ENCODE assay signal across 25 mouse cellular contexts in the genomic region with DNA sequence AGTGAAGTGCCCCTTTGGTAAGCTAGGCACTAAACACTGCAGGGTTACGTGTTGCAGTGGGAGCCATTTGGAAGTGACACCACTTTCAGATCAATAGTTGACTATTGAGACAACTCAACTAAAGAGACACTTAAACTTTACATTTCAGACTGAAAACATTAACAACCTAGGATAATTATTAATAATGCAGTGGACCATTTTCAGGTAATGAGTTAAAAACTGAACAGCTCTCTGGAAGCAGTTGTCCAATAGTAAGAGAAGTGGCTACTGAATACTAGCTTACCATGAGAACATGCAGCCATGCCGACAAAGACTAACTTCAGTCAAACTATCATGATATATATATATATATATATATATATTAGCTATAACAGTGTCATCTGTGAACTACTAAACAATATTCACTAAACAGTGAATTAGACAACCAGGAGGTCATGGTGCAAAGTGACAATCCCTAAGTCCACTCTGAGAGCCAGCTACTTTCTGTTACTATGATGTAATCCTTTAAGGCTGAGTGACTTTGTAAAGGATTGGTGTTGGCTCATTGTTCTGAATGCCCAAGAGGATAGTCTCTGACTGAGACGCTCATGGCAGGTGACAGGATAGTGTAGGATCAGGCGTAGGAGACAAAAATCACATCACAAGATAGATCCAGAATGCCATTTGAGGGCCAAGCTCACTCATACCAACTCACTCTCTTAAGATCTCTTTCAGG. TPM values are rescaled to one million over a fixed set of nuclear protein-coding genes. Genes with fewer than 3 reads are reported as not detected.
DNase-seq lines count a peak whose midpoint lies in the region; ATAC-seq lines count a peak whose summit lies in the region.
"Had no signal": no experiment of that assay in that cellular context is flagged by ENCODE, and none has a peak within 500 bp of the region (broad histone marks: within the 10 kb centered on the region; RNA-seq: fewer than 3 reads in every experiment).

No protein-coding gene starts in this region.

- 86% methylated on average over 4 of the region's 4 CpGs for WGBS in heart, embryonic 10.5 days
- WGBS in kidney, embryonic 14.5 days, result 89% methylated on average over 4 of the region's 4 CpGs
- WGBS in kidney, embryonic 15.5 days, result 83% methylated on average over 4 of the region's 4 CpGs

- H3K4me2 ChIP-seq in kidney, embryonic 14.5 days (replicated peaks; ENCODE audit: low read depth, low read length), result no peak overlapping the region
- H3K4me2 ChIP-seq in kidney, embryonic 15.5 days, result no peak overlapping the region
- H3K4me2 ChIP-seq: forebrain, embryonic 13.5 days; heart, embryonic 12.5 days; heart, embryonic 15.5 days; hindbrain, embryonic 13.5 days had no signal

- H3K9ac ChIP-seq in kidney, embryonic 14.5 days (ENCODE audit: low read depth, low read length), result no peak overlapping the region
- H3K9ac ChIP-seq in kidney, embryonic 15.5 days, result no peak overlapping the region
- H3K9ac ChIP-seq: forebrain, embryonic 13.5 days; heart, embryonic 12.5 days; heart, embryonic 15.5 days; hindbrain, embryonic 13.5 days had no signal

- DNase-seq in heart, adult 11 months, result peak; percentile 40
- no peak for DNase-seq in heart, embryonic 10.5 days (ENCODE audit: low spot score)
- peak; percentile 49 to 59 for DNase-seq in kidney, adult 8-10 months
- no peak for DNase-seq in right cerebral cortex, postnatal 10 days (ENCODE audit: low spot score in 2 of 2)
- DNase-seq: adrenal gland, adult 8-10 months; adrenal gland, postnatal 25 days; cerebellum, adult 11-12 months; cerebellum, adult 8-10 months; cerebellum, postnatal 10 days; gastrocnemius, postnatal 10 days; gastrocnemius, postnatal 36 days; heart, postnatal 10 days; heart, postnatal 36 days had no signal

- no peaks in the 10 kb centered on the region for H3K36me3 ChIP-seq in heart, embryonic 10.5 days
- no peaks in the 10 kb centered on the region for H3K36me3 ChIP-seq in kidney, embryonic 14.5 days (ENCODE audit: control insufficient read depth, insufficient read depth, low read length)
- no peaks in the 10 kb centered on the region for H3K36me3 ChIP-seq in kidney, embryonic 15.5 days
- H3K36me3 ChIP-seq: forebrain, embryonic 10.5 days; heart, embryonic 12.5 days; heart, embryonic 15.5 days; hindbrain, embryonic 10.5 days; hindbrain, embryonic 13.5 days had no signal

- H3K27ac ChIP-seq in heart, embryonic 10.5 days, result no peak overlapping the region
- no peak overlapping the region for H3K27ac ChIP-seq in kidney, embryonic 14.5 days (ENCODE audit: low read depth, low read length)
- peak overlapping the region; percentile 66 for H3K27ac ChIP-seq in kidney, embryonic 15.5 days
- H3K27ac ChIP-seq: forebrain, embryonic 10.5 days; forebrain, embryonic 13.5 days; heart, embryonic 15.5 days; hindbrain, embryonic 10.5 days; hindbrain, embryonic 13.5 days had no signal

- peaks cover 1% of the 10 kb centered on the region for H3K4me1 ChIP-seq in heart, embryonic 10.5 days
- H3K4me1 ChIP-seq in kidney, embryonic 14.5 days (ENCODE audit: control insufficient read depth, insufficient read depth, low read length), result peaks cover 13% of the 10 kb centered on the region; the same call in 1 of the 2 replicates
- peaks cover 23% of the 10 kb centered on the region for H3K4me1 ChIP-seq in kidney, embryonic 15.5 days
- H3K4me1 ChIP-seq: forebrain, embryonic 10.5 days; heart, embryonic 12.5 days; heart, embryonic 15.5 days; hindbrain, embryonic 10.5 days had no signal

- no peaks in the 10 kb centered on the region; the same call in 1 of the 2 replicates for H3K27me3 ChIP-seq in heart, embryonic 10.5 days (ENCODE audit: insufficient read depth, poor library complexity, severe bottlenecking)
- H3K27me3 ChIP-seq in kidney, embryonic 14.5 days (ENCODE audit: control insufficient read depth, insufficient read depth, low read length), result no peaks in the 10 kb centered on the region
- H3K27me3 ChIP-seq in kidney, embryonic 15.5 days, result no peaks in the 10 kb centered on the region
- H3K27me3 ChIP-seq: forebrain, embryonic 13.5 days; heart, embryonic 12.5 days; hindbrain, embryonic 13.5 days had no signal

- peaks cover 1% of the 10 kb centered on the region for H3K9me3 ChIP-seq in heart, embryonic 10.5 days
- H3K9me3 ChIP-seq in kidney, embryonic 14.5 days (ENCODE audit: control insufficient read depth, low read length), result peaks cover 5% of the 10 kb centered on the region; the same call in 1 of the 2 replicates
- no peaks in the 10 kb centered on the region for H3K9me3 ChIP-seq in kidney, embryonic 15.5 days (replicated peaks)
- H3K9me3 ChIP-seq: forebrain, embryonic 13.5 days; heart, embryonic 15.5 days; hindbrain, embryonic 13.5 days had no signal

- no peak overlapping the region for H3K4me3 ChIP-seq in heart, embryonic 10.5 days
- no peak overlapping the region for H3K4me3 ChIP-seq in kidney, embryonic 14.5 days (ENCODE audit: low read length)
- no peak overlapping the region for H3K4me3 ChIP-seq in kidney, embryonic 15.5 days (replicated peaks)
- H3K4me3 ChIP-seq: forebrain, embryonic 10.5 days; forebrain, embryonic 13.5 days; heart, embryonic 12.5 days; heart, embryonic 15.5 days; hindbrain, embryonic 10.5 days; hindbrain, embryonic 13.5 days had no signal

- ATAC-seq in kidney, embryonic 14.5 days (ENCODE audit: low FRiP score, low TSS enrichment), result no peak
- ATAC-seq in kidney, embryonic 15.5 days (replicated peaks; ENCODE audit: low FRiP score), result peak; percentile 55; the same call in 1 of the 2 replicates
- ATAC-seq: activated CD4-positive, CD25-positive, alpha-beta regulatory T cell, adult 4 months; forebrain, embryonic 13.5 days; forebrain, embryonic 16.5 days; hindbrain, embryonic 16.5 days had no signal

RNA-seq across cellular contexts. Expression of a gene that starts 7.1 kb away (rescaled TPM):
- polyA plus RNA-seq in heart, embryonic 10.5 days (2016; fragmentation: Nextera tagmentation; extraction: Ambion mirVana), result 0.09 TPM in 1 of 2 replicates, not detected in the other
- polyA plus RNA-seq in kidney, embryonic 14.5 days (2014; fragmentation: Nextera tagmentation; extraction: Ambion mirVana), result 0.23 and 1.8 TPM in 2 replicates
- polyA plus RNA-seq in kidney, embryonic 15.5 days (2015; fragmentation: Nextera tagmentation; extraction: Ambion mirVana), result 9.6 and 10.3 TPM in 2 replicates
- polyA plus RNA-seq: embryonic facial prominence, embryonic 11.5 days; forebrain, embryonic 10.5 days; heart, embryonic 12.5 days; heart, embryonic 15.5 days; hindbrain, embryonic 10.5 days had no signal

Comparison
In these comparisons a context has a peak if more than half of its experiments do, and no peak if none do; other contexts are left out.
1. DNase-seq: peak in heart, adult 11 months (single experiment) and kidney, adult 8-10 months (2 of 2); none in heart, embryonic 10.5 days (single experiment) and right cerebral cortex, postnatal 10 days (0 of 2).